ENCODE assay signal across 8 mouse cellular contexts in the genomic region with DNA sequence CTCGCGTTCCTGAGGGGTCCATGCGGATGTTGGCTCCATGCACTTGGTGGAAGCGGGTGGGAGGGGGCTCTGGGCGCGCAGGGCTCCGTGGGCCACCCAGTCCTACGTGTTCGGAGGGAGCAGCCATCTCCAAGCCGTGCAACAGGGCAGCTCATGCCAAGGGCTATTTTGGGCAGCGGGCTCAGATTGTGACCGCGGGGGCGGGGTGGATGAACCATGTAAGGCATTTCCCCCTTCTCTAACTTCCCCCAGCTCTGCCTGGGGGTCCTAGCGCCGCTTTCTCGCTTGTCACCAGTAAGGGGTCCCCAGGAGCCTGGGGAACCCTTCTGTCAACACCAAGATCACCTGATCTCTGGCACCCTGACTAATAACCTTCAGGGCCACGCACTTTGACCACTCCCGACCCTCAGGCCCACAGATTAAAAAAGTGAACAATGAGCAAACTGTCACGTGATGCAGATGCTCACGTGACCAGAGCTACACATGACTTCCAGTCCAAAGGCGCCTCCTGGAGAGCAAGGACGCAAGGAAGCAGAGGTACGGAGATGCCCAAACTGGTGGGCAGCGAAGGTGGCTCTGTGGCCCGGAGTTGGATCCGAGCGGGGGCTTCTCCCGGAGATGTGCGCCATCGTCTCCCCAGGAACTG. TPM values are rescaled to one million over a fixed set of nuclear protein-coding genes. Genes with fewer than 3 reads are reported as not detected.
DNase-seq lines count a peak whose midpoint lies in the region; ATAC-seq and TF ChIP-seq lines count a peak whose summit lies in the region.

Gene Neurl2, minus strand, starts transcription at position 143 of the 646 bp plus-strand sequence.

- TF ChIP-seq POLR2A in limb, embryonic 14.5 days (IDR thresholded peaks at IDR 0.05; ENCODE audit: borderline replicate concordance, extremely low read depth, insufficient read depth, insufficient read length) = peak; percentile 80; the same call in 1 of the 2 replicates

- DNase-seq in 3T3-L1 (ENCODE audit: low read depth, low spot score) = peak; percentile 98
- peak; percentile 70 to 80 for DNase-seq in adrenal gland, postnatal 4 days (ENCODE audit: low spot score in 2 of 2)
- peak; percentile 97 for DNase-seq in embryonic facial prominence, embryonic 14.5 days (ENCODE audit: low spot score)
- peak; percentile 90 for DNase-seq in heart, adult 8-10 months (ENCODE audit: low spot score)
- DNase-seq in kidney, adult 9 months = peak; percentile 98
- DNase-seq in limb, embryonic 14.5 days (ENCODE audit: low spot score) = peak; percentile 99
- peak; percentile 96 for DNase-seq in midbrain, postnatal 0 days (ENCODE audit: low spot score)
- DNase-seq in spleen, postnatal 14 days (ENCODE audit: low spot score in 2 of 2) = peak; percentile 52 to 71

- peak; percentile 73 for ATAC-seq in embryonic facial prominence, embryonic 14.5 days (ENCODE audit: low read depth)
- ATAC-seq in limb, embryonic 14.5 days (ENCODE audit: low FRiP score, low read depth) = peak; percentile 82
- ATAC-seq in midbrain, postnatal 0 days (ENCODE audit: low FRiP score) = peak; percentile 68

- peak; percentile 39 for TF ChIP-seq CTCF in midbrain, postnatal 0 days (IDR thresholded peaks at IDR 0.05)

- peaks cover 4% of the 10 kb centered on the region; the same call in 1 of the 2 replicates for H3K36me3 ChIP-seq in embryonic facial prominence, embryonic 14.5 days (ENCODE audit: control insufficient read depth, insufficient read depth, low read length)
- peaks cover 21% of the 10 kb centered on the region for H3K36me3 ChIP-seq in limb, embryonic 14.5 days (ENCODE audit: control insufficient read depth, insufficient read depth, low read length)
- peaks cover 10% of the 10 kb centered on the region for H3K36me3 ChIP-seq in midbrain, postnatal 0 days (ENCODE audit: insufficient read depth, low read length)

- under 1% methylated on average over 24 of the region's 31 CpGs for WGBS in embryonic facial prominence, embryonic 14.5 days
- WGBS in limb, embryonic 14.5 days = 1% methylated on average over 31 of the region's 31 CpGs
- WGBS in midbrain, postnatal 0 days = under 1% methylated on average over 31 of the region's 31 CpGs

- peak within 1 kb of the TSS; percentile 75 for H3K9ac ChIP-seq in embryonic facial prominence, embryonic 14.5 days (ENCODE audit: low read depth, low read length)
- H3K9ac ChIP-seq in limb, embryonic 14.5 days (ENCODE audit: low read depth, low read length, severe bottlenecking) = peak within 1 kb of the TSS; percentile 74
- peak within 1 kb of the TSS; percentile 63 for H3K9ac ChIP-seq in midbrain, postnatal 0 days (replicated peaks; ENCODE audit: low read length, poor library complexity, severe bottlenecking)

- no peaks in the 10 kb centered on the region for H3K9me3 ChIP-seq in embryonic facial prominence, embryonic 14.5 days (ENCODE audit: control insufficient read depth, low read length)
- no peaks in the 10 kb centered on the region for H3K9me3 ChIP-seq in limb, embryonic 14.5 days (ENCODE audit: control insufficient read depth, low read length)
- H3K9me3 ChIP-seq in midbrain, postnatal 0 days (ENCODE audit: low read length) = no peaks in the 10 kb centered on the region

- H3K4me3 ChIP-seq in embryonic facial prominence, embryonic 14.5 days (ENCODE audit: low read depth, low read length) = peak within 1 kb of the TSS; percentile 75
- peak within 1 kb of the TSS; percentile 74 for H3K4me3 ChIP-seq in limb, embryonic 14.5 days (replicated peaks; ENCODE audit: low read length)
- peak within 1 kb of the TSS; percentile 60 for H3K4me3 ChIP-seq in midbrain, postnatal 0 days (ENCODE audit: low read depth, low read length)

- H3K27me3 ChIP-seq in embryonic facial prominence, embryonic 14.5 days (replicated peaks; ENCODE audit: control insufficient read depth, insufficient read depth, low read length) = no peaks in the 10 kb centered on the region
- H3K27me3 ChIP-seq in limb, embryonic 14.5 days (ENCODE audit: control insufficient read depth, insufficient read depth, low read length) = no peaks in the 10 kb centered on the region
- no peaks in the 10 kb centered on the region for H3K27me3 ChIP-seq in midbrain, postnatal 0 days (ENCODE audit: insufficient read depth, low read length)

- H3K27ac ChIP-seq in embryonic facial prominence, embryonic 14.5 days (replicated peaks; ENCODE audit: low read depth, low read length) = peak within 1 kb of the TSS; percentile 87
- H3K27ac ChIP-seq in limb, embryonic 14.5 days (replicated peaks; ENCODE audit: low read depth, low read length) = peak within 1 kb of the TSS; percentile 58
- peak within 1 kb of the TSS; percentile 77 for H3K27ac ChIP-seq in midbrain, postnatal 0 days (ENCODE audit: low read depth, low read length)

- H3K4me1 ChIP-seq in embryonic facial prominence, embryonic 14.5 days (ENCODE audit: control insufficient read depth, insufficient read depth, low read length) = 0 out of 2 replicates have a peak, but pooled peaks cover 4% of the 10 kb centered on the region
- H3K4me1 ChIP-seq in limb, embryonic 14.5 days (ENCODE audit: control insufficient read depth, insufficient read depth, low read length) = peaks cover 12% of the 10 kb centered on the region
- H3K4me1 ChIP-seq in midbrain, postnatal 0 days (ENCODE audit: insufficient read depth, low read length) = peaks cover 10% of the 10 kb centered on the region

- peak within 1 kb of the TSS; percentile 86 for H3K4me2 ChIP-seq in embryonic facial prominence, embryonic 14.5 days (ENCODE audit: low read depth, low read length)
- peak within 1 kb of the TSS; percentile 97 for H3K4me2 ChIP-seq in limb, embryonic 14.5 days (replicated peaks; ENCODE audit: low read depth, low read length, severe bottlenecking)
- peak within 1 kb of the TSS; percentile 99 for H3K4me2 ChIP-seq in midbrain, postnatal 0 days (ENCODE audit: low read depth, low read length, poor library complexity, severe bottlenecking)

RNA-seq across cellular contexts. Expression of gene Neurl2, which starts in this region (rescaled TPM):
- 1 to 10 TPM; 5.4 to 7.4 TPM for total RNA-seq in adrenal gland, postnatal 4 days (2021)
- 8.3 and 9.1 TPM in 2 replicates for polyA plus RNA-seq in embryonic facial prominence, embryonic 14.5 days (2014; fragmentation: Nextera tagmentation; extraction: Ambion mirVana)
- total RNA-seq in heart, adult 8-10 months (2022) = 10 to 100 TPM; 53.8 to 59.3 (median 58.1) TPM
- 7.2 and 8.5 TPM in 2 replicates for polyA plus RNA-seq in limb, embryonic 14.5 days (2012; rRNA removed)
- polyA plus RNA-seq in limb, embryonic 14.5 days (2014; fragmentation: Nextera tagmentation; extraction: Ambion mirVana) = 5.5 and 7.6 TPM in 2 replicates
- total RNA-seq in midbrain, postnatal 0 days (2014; rRNA removed) = 10.4 and 11.2 TPM in 2 replicates
- 7.6 and 7.8 TPM in 2 replicates for polyA plus RNA-seq in midbrain, postnatal 0 days (2015; fragmentation: Nextera tagmentation; extraction: Ambion mirVana)

Comparison
In these comparisons a context has a peak if more than half of its experiments do, and no peak if none do; other contexts are left out.
1. Peak in every context shown above with its lines: DNase-seq, ATAC-seq, H3K4me3 ChIP-seq and H3K27ac ChIP-seq.